Mouse (Mus musculus) ovary, postnatal 10 days (tissue): Measurements from ENCODE around the gene Fads6.

Source experiments
- DNase-seq: peaks from one replicate; pipeline ENCODE4 v3.0.0; 2022; ENCODE audit warnings: low spot score

Gene Fads6

DNA sequence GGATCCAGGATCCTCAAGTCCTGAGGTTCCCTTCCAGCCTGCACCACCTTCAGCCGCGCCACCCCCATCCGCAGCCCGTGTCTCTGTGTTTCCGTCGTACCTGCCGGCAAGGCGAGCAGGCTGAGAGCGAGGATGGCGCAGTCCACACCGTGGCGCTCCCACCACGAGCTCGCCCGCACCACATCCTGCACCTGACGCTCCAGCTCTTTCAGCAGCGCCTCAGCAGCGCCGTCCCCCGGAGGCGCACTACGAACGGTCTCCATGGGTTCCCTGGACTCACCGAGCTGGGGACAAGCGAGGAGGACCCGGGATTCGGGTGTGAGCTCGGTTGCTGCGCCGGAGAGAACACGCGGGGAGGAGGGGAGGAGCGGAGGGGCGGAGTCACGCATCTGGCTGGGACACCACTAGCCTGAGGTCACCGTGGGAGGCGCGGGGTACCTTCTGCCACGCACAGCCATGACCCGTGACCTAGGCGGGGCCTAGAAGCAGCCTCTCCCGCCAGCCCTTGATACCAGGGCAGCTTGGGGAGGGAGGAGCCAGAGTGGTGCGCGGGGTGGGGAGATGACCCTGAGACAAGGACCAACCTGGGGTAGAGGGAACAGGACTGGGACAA lies at the start of gene Fads6:
Fads6 (minus strand) TSS at position 450 of the 613 bp plus-strand sequence.
- DNase-seq: no peak

DNA sequence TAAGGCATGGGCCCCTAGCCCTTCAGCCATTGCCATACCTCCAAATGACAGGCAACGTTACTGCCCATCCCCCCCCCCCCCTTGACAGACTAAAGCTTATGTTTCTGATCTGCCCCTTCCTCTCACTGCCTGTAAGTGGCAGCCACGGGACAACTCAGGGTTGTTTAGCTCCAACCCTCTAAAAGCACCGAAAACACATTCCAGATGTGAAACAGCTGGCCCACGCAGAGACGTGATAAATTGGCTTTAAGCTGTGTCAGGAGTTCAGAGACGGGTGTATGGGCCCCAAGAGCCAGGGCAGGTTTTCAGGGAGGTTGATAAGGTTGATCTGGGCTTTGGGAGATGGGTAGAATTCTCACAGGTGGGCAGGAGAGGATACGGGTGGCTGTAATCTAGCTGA lies 48.1 kb upstream of the Fads6 start:
- no peak for DNase-seq

GRCm38 (mm10) chr11:115344967-115345366 lies 47.5 kb upstream of the Fads6 start:
- DNase-seq: no peak

- DNase-seq: no peak
Observed at GRCm38 (mm10) chr11:115341866-115342265, 44.4 kb upstream of the Fads6 start.

- DNase-seq: no peak
Observed at GRCm38 (mm10) chr11:115341246-115341645, 43.8 kb upstream of the Fads6 start.

- DNase-seq: no peak
Observed at GRCm38 (mm10) chr11:115337826-115338225, 40.4 kb upstream of the Fads6 start.

DNA sequence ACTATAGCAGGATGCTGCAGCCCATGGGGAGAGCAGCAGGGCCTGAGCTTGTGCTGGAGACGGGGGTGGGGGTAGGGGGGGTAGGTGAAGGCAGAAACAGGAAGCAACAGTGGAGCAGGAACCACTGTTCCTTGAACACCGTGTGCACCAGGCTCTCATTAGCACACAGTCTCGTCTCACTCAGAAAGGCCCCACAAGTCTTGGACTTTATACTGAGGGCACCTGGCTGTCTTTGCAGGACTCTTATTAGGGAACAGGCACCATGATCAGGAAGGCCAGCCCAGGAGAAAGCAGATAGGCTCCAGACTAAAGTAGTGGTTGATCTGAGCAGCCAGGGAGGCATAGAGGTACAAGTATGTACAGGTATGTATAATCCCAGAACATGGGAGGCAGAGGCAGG lies 39.9 kb upstream of the Fads6 start:
- DNase-seq: no peak

DNA sequence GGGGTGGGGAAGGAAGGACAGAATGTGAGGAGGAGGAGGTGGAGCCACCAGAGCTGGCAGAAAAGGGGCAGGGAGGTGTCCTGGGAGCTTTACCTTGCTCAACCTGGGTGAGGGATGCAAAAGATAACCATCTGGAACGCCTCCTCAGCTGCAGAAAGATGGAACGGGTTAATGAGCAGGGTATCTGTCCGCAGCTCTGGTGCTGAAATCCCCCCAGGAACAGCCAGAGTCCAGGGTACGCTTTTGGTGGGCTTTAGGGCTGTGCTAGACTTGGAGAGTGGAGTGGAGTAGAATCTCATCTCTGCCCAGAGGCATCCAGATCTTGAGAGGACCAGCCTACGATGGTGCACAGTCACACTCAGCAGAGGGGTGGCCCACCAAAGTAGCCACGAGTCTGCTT lies 38.7 kb upstream of the Fads6 start:
- DNase-seq: no peak

- no peak for DNase-seq
Observed at GRCm38 (mm10) chr11:115335223-115335622, 37.8 kb upstream of the Fads6 start.

DNA sequence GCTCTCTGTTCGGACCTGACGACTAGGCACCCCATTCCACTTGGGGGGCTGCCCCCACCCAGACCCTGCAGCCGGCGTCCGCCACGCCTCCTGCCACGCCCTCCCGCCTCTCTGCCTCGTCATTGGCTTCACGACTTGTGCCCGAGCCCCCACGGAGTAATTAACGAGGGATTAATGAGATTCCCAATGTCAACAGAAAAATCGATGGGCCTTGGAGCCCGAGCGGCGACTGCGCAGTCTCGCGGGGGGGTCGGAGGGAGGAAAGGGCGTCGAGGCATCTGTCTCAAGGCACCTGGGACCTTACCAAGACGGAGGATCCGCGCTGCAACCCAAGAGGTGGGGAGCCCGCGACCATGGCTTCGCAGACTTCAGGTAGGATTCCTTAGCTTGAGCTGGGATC lies 37.1 kb upstream of the Fads6 start, which contains the start of gene Otop3:
Otop3 (plus strand) TSS at position 201 of the 400 bp plus-strand sequence.
- DNase-seq: no peak

- no peak for DNase-seq
Observed at GRCm38 (mm10) chr11:115329339-115329738, 31.9 kb upstream of the Fads6 start.

- no peak for DNase-seq
Observed at GRCm38 (mm10) chr11:115326730-115327129, 29.3 kb upstream of the Fads6 start.

DNA sequence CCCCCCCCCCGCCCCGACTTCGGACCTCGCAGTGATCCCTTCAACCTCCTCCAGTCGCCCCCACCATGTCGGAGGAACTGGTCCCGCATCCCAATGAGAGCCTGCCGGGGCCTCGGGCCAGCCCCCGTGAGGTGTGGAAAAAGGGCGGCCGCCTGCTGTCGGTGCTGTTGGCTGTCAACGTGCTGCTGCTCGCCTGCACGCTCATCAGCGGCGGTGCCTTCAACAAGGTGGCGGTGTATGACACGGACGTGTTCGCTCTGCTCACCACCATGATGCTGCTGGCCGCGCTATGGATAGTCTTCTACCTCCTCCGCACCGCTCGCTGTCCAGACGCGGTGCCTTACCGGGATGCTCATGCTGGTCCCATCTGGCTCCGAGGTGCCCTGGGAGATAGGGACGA lies 25.9 kb upstream of the Fads6 start:
- no peak for DNase-seq

- no peak for DNase-seq
Observed at GRCm38 (mm10) chr11:115321906-115322693, 24.6 kb upstream of the Fads6 start, which contains the start of gene Ush1g. TSS of gene Ush1g (minus strand) at chr11:115322041.

DNA sequence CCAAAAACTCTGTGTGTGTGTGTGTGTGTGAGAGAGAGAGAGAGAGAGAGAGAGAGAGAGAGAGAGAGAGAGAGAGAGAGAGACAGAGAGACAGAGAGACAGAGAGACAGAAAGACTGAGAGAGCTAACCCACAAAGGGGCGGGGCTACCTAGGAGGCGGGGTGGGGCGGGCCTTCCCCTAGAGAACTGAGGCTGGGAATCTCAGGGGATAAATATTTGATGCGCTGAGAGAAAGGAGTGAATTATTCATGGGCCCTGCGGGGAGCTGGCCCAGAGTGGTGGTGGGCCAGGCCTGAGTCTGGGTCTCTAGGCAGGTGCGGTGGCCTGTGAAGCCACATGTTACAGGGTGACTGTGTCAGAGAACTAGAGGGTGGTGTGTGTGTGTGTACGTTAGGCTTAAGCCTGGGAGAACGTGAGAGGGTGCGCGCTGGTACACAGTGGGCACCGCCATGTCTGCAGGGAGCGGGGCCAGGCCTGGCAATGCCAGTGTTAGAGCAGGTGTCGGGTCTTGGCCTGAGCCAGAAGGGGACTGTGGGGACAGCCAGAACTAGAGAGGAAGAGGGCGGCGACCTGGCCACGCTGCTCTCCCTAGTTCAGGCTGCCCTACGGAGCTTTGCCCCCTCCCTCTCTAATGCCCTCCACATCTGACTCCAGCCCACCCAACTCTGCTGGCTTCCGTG lies 22.4 kb upstream of the Fads6 start:
- no peak for DNase-seq

DNA sequence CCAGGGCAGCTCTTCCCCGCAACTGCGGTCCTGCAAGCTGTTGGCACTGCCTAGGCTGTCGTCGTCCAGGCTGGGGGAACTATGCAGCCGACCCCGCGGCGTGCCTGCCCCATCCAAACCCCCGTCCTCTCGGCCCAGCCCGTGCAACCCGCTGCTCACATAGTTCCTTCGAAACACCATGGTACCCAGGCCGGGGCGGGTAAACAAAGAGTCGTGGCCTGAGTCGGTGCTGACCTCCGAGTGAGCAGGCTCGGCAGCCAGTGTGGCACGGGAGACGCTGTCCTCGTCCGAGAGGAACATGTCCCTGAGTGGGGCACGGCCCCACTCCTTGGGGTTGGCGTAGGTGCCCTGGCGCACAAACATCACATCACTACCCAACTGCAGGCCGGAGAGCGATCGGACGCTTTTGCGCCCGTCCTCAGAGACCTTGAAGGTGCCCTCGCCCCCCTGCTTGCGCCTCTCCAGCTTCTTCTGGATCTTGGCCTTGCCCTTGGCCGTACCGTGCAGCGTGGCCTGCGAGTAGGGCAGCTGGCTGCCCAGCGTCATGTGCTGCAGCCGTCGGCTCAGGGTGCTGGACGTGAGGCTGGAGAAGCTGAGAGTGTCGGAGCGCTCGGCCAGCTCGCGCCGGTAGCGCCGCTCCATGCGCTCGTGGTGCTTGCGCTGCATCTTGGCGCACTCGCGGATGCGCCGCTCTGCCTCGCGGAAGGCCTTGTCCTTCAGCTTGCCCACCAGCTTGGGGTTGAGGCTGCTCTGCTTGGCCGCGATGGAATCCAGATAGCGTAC lies 21.0 kb upstream of the Fads6 start:
- DNase-seq: no peak

- no peak for DNase-seq
Observed at GRCm38 (mm10) chr11:115317204-115317603, 19.7 kb upstream of the Fads6 start.

DNA sequence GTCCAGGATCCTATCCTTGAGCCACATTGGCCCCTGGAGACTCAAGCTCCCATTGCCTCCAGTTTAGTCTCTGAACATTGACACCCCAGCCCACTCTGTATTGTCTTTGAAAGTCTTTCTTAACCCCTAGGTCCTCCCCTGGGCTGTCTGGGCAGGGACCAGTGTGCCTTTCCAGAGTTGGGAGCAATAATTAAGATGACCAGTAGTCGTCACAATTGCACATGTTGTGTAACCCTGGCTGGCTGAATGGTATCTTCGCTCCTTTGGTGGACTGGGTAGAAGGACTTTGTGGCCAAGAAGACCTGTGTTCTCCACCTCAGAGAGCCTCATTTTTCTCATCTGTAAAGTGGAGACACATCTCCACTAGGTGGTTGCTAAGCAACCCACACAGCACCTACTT lies 16.8 kb upstream of the Fads6 start:
- DNase-seq: no peak

DNA sequence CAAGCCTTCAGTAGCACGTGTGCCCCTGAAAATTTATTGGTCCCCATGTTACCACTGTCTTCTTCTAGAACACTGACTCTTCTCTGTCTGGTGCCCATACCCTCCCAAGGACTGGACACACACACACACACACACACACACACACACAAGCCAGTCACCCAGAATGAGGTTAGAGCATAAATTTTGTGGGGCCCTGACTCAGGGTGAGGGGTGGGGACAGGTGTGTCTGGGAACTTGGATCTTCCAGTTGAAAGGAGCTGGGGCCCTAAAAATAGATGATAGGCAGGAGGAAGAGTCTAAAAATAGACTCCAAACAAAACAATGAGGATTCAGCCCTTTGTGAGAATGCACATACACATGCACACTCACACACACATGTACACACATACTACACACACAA lies 11.3 kb upstream of the Fads6 start:
- no peak for DNase-seq

DNA sequence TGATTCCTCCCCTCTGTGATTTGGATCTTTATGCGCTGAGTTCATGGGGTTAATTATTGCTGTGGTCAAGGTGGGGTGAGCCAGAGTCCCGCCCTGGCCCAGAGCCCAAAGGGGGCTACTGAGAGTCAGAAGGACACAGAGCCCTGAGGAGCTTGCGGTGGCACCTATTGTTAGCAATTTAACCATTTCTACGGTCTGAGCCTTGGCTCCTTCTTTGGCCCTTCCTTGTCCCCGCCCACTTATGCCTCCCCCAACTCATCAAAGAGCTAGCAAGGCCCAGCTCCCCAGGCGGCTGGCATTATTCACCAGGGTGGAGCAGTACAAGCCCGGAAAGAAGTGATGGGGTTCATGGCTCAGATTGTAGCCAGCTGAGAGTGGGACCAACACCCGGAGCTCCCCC lies 9.4 kb upstream of the Fads6 start, which contains the start of gene Otop2:
Otop2 (plus strand) TSS at position 301 of the 400 bp plus-strand sequence.
- no peak for DNase-seq

- DNase-seq: no peak
Observed at GRCm38 (mm10) chr11:115303167-115303566, 5.7 kb upstream of the Fads6 start.

DNA sequence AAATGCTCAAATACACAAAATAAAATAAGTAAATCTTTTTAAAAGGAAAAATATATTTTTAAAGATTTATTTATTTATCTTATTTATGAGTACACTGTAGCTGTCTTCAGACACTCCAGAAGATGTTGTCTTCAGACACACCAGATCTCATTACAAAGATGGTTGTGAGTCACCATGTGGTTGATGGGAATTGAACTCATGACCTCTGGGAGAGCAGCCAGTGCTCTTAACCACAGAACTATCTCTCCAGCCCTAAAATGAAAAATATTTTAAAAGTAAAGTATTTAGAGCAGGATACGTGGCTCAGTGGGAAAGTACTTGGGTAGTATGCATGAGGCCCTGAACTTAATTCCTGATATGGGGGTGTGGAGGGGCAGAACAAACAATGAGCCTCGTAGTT lies 3.9 kb upstream of the Fads6 start:
- DNase-seq: no peak
